Mouse (Mus musculus): ENCODE data around the gene Leng8. TPM values are rescaled to one million over a fixed set of nuclear protein-coding genes. Genes with fewer than 3 reads are reported as not detected.

The Leng8 gene
- 47.8 and 50.5 TPM in 2 replicates for polyA plus RNA-seq (2015; fragmentation: Nextera tagmentation; extraction: Ambion mirVana)

DNA sequence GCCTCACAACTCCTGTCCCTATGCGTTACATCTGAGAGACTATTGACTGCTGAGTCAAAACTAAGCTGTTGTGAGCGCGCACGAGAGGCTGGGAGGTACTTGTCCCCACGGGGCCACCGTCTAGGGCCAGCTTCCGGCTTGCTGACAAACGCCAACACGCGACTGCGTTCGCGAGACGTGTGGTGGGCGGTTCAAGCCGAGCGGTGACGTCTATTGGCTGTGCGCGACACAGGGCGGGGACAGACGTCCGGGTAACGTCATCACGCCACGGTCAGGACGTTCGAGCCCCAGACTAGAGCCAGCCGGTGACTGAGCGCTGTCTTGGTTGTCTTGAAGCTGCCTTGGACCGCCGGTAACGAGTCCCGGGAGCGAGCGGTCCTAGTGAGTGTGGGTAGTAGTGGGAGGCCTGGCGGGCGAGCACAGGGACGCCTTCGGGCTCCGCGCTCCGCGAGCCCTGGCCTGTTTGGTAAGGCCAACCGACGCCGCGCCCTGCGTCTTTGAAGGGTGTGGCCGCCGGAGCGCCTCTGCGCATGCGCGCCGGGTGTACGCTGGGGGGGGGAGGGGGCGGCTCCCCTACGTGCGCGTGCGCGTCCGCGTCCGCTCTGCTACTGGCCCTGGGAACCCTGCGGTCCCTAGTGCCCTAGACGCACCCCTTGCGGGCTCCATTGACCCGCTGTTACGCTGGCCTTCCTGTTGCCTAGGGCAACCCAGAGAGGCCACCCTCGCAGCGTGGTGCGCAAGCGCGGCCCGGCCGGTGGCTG, at the start of gene Leng8:
Gene Leng8, plus strand, starts transcription at position 269 of the 761 bp plus-strand sequence.
- H3K4me1 ChIP-seq (ENCODE audit: control insufficient read depth, insufficient read depth, low read length), result peaks cover 12% of the 10 kb centered on the region
- under 1% methylated on average over 67 of the region's 78 CpGs for WGBS
- peak within 1 kb of the TSS; percentile 95 for H3K4me2 ChIP-seq (ENCODE audit: low read depth, low read length)
- H3K9me3 ChIP-seq (replicated peaks; ENCODE audit: control insufficient read depth, low read length), result no peaks in the 10 kb centered on the region
- H3K9ac ChIP-seq (ENCODE audit: low read length), result peak within 1 kb of the TSS; percentile 95
- peak within 1 kb of the TSS; percentile 100 for H3K4me3 ChIP-seq (ENCODE audit: low read length)
- no peaks in the 10 kb centered on the region for H3K27me3 ChIP-seq (ENCODE audit: control insufficient read depth, insufficient read depth, low read length)
- peak; percentile 99 for ATAC-seq (replicated peaks; ENCODE audit: extremely low read depth, insufficient read depth, low FRiP score)
- H3K36me3 ChIP-seq (ENCODE audit: control insufficient read depth, insufficient read depth), result peaks cover 35% of the 10 kb centered on the region
- peak within 1 kb of the TSS; percentile 97 for H3K27ac ChIP-seq (ENCODE audit: low read length)

DNA sequence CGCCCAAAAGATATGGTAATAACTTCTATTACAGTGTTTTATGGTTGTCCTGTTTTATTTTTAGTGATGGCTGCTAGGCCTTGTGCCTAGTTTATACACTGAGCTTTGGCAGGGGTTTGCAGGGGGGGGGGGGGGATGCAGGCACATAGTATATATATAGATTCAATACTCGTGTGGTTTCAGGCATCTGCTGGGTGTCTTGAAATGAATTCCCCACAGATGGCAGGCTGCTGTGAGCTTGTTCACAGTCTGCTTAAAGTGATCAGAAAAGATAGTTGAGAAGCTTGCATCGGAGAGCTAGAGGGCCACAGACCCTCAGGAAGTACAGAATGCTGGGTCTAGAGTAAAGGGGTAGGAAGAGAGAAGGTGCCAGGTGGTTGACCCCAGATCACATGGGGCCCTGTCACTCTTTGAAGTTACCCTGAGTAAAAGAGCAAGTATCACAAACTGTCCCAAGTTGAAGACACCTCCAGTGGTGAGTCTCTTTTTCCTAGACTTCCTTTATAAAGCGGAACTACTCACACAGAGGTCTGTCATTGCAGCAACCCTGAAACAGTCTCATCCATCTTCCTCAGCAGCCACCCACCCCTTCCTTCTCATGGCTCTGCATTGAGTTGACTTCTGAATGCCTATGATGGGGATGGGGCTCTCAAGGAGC, 49.5 kb upstream of the Leng8 start:
- ATAC-seq (replicated peaks; ENCODE audit: extremely low read depth, insufficient read depth, low FRiP score), result no peak
- Histone ChIP-seq H3K27ac (ENCODE audit: low read length) (no peak overlapping the region), H3K9me3 (replicated peaks; ENCODE audit: control insufficient read depth, low read length) (no peaks in the 10 kb centered on the region), H3K4me2 (ENCODE audit: low read depth, low read length) (no peak overlapping the region), H3K27me3 (ENCODE audit: control insufficient read depth, insufficient read depth, low read length) (no peaks in the 10 kb centered on the region), H3K4me3 (ENCODE audit: low read length) (no peak overlapping the region), H3K4me1 (ENCODE audit: control insufficient read depth, insufficient read depth, low read length) (0 out of 2 replicates have a peak, but pooled peaks cover 6% of the 10 kb centered on the region), H3K36me3 (ENCODE audit: control insufficient read depth, insufficient read depth) (no peaks in the 10 kb centered on the region), H3K9ac (ENCODE audit: low read length) (no peak overlapping the region)
- WGBS, result 56% methylated on average over 4 of the region's 4 CpGs

DNA sequence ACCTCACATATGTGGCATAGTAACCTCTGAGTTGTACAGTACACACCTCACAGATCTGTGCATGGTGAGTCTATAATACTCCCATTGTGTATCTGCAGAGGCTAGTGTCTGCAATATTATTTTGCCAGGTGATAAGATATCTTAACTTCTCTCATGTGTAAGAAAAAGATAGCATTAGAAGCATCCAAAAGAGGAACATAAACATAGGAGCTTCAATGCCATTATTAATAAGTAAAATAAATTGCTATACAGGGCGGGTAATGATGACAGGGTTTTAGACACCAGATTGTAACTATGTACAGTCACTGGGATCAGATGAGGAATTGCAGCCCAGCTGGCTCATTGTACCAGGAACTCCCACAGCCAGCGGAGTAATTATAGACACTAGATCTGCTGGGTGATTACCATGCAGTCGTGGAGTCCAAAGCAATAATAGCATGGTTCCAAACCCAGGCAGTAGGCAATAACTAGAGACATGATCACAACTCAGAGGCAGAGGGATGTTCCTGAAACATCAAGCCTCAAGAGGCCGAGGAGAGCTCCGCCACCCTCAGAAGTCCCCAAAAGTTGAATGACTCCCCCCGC, 48.9 kb upstream of the Leng8 start:
- Histone ChIP-seq H3K4me2 (ENCODE audit: low read depth, low read length) (no peak overlapping the region), H3K9ac (ENCODE audit: low read length) (no peak overlapping the region), H3K27me3 (ENCODE audit: control insufficient read depth, insufficient read depth, low read length) (no peaks in the 10 kb centered on the region), H3K4me3 (ENCODE audit: low read length) (no peak overlapping the region), H3K36me3 (ENCODE audit: control insufficient read depth, insufficient read depth) (no peaks in the 10 kb centered on the region), H3K27ac (ENCODE audit: low read length) (no peak overlapping the region), H3K9me3 (replicated peaks; ENCODE audit: control insufficient read depth, low read length) (no peaks in the 10 kb centered on the region), H3K4me1 (ENCODE audit: control insufficient read depth, insufficient read depth, low read length) (0 out of 2 replicates have a peak, but pooled peaks cover 6% of the 10 kb centered on the region)
- ATAC-seq (replicated peaks; ENCODE audit: extremely low read depth, insufficient read depth, low FRiP score), result 0 out of 2 replicates have a peak, but pooled peaks have one; percentile 23
- WGBS, result 77% methylated on average over 6 of the region's 6 CpGs

DNA sequence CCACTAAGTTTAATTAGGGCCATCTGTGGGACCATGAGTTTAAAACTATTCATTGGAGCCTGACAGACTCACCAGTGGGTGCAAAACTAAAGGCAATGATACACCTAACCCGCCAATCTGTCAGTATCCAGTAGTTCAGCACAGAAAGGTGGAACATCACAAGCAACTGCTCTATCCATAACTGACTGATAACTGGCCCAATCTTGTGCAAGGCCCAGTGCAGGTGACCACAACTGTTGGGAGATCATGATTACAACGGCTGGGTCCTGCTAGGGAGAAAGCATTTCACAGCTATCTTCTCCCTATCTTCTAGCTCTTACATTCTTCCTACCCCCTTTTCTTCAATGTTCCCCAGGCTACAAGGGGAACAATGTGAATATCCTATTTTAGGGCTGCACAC, 48.2 kb upstream of the Leng8 start:
- no peak overlapping the region for H3K9ac ChIP-seq (ENCODE audit: low read length)
- H3K27ac ChIP-seq (ENCODE audit: low read length), result no peak overlapping the region
- H3K36me3 ChIP-seq (ENCODE audit: control insufficient read depth, insufficient read depth), result no peaks in the 10 kb centered on the region
- no peak for ATAC-seq (replicated peaks; ENCODE audit: extremely low read depth, insufficient read depth, low FRiP score)
- WGBS, result 69% methylated on average over 2 of the region's 2 CpGs
- H3K4me2 ChIP-seq (ENCODE audit: low read depth, low read length), result no peak overlapping the region
- H3K27me3 ChIP-seq (ENCODE audit: control insufficient read depth, insufficient read depth, low read length), result no peaks in the 10 kb centered on the region
- H3K9me3 ChIP-seq (replicated peaks; ENCODE audit: control insufficient read depth, low read length), result no peaks in the 10 kb centered on the region
- H3K4me3 ChIP-seq (ENCODE audit: low read length), result no peak overlapping the region
- H3K4me1 ChIP-seq (ENCODE audit: control insufficient read depth, insufficient read depth, low read length), result 0 out of 2 replicates have a peak, but pooled peaks cover 6% of the 10 kb centered on the region

DNA sequence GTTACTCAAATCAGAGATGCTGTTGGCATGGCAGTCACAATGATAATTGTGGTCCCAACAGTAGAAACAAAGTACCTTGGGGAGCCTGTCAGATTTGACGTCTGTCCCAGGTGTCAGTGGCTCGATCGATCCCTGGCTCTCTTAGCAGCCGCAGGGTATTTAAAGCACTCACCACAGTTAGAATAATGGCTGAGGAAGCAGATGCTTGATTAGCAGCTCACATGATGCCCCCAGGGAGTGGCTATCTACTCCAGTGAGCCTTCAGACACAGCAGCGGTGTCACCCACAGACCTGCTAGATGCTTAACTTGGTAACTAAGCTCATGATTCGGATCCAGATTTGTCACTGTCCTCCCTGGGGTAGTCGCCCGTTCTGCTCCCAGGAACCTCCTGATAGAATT, 45.7 kb upstream of the Leng8 start:
- no peak for ATAC-seq (replicated peaks; ENCODE audit: extremely low read depth, insufficient read depth, low FRiP score)
- Histone ChIP-seq H3K27me3 (ENCODE audit: control insufficient read depth, insufficient read depth, low read length) (no peaks in the 10 kb centered on the region), H3K4me2 (ENCODE audit: low read depth, low read length) (no peak overlapping the region), H3K9ac (ENCODE audit: low read length) (no peak overlapping the region), H3K4me1 (ENCODE audit: control insufficient read depth, insufficient read depth, low read length) (0 out of 2 replicates have a peak, but pooled peaks cover 6% of the 10 kb centered on the region), H3K9me3 (replicated peaks; ENCODE audit: control insufficient read depth, low read length) (no peaks in the 10 kb centered on the region), H3K27ac (ENCODE audit: low read length) (no peak overlapping the region), H3K4me3 (ENCODE audit: low read length) (no peak overlapping the region), H3K36me3 (ENCODE audit: control insufficient read depth, insufficient read depth) (no peaks in the 10 kb centered on the region)
- WGBS, result 29% methylated on average over 8 of the region's 8 CpGs

DNA sequence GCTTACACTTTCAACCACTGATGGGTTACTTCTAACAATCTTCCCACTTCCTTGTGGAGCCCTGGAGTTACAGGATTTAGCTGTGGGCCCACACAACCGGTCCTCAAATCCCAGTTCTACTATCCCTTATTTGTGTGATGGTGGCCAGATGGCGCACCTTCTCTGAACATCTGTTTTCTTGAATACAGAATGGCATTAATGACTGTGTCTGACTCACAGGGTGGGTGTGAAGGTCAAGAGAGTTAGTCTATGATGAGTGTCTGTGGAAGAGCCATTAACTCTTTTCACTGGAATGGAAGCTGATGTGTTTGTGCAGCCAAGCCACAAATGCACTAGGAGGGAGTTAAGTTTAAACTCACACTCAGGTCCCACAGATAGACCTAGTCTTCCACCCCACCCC, 38.5 kb upstream of the Leng8 start:
- 82% methylated on average over 2 of the region's 2 CpGs for WGBS
- H3K36me3 ChIP-seq (ENCODE audit: control insufficient read depth, insufficient read depth), result no peaks in the 10 kb centered on the region
- H3K9ac ChIP-seq (ENCODE audit: low read length), result no peak overlapping the region
- H3K4me1 ChIP-seq (ENCODE audit: control insufficient read depth, insufficient read depth, low read length), result no peaks in the 10 kb centered on the region
- no peak for ATAC-seq (replicated peaks; ENCODE audit: extremely low read depth, insufficient read depth, low FRiP score)
- no peak overlapping the region for H3K27ac ChIP-seq (ENCODE audit: low read length)
- no peaks in the 10 kb centered on the region for H3K27me3 ChIP-seq (ENCODE audit: control insufficient read depth, insufficient read depth, low read length)
- H3K4me3 ChIP-seq (ENCODE audit: low read length), result no peak overlapping the region
- H3K4me2 ChIP-seq (ENCODE audit: low read depth, low read length), result no peak overlapping the region
- no peaks in the 10 kb centered on the region for H3K9me3 ChIP-seq (replicated peaks; ENCODE audit: control insufficient read depth, low read length)

DNA sequence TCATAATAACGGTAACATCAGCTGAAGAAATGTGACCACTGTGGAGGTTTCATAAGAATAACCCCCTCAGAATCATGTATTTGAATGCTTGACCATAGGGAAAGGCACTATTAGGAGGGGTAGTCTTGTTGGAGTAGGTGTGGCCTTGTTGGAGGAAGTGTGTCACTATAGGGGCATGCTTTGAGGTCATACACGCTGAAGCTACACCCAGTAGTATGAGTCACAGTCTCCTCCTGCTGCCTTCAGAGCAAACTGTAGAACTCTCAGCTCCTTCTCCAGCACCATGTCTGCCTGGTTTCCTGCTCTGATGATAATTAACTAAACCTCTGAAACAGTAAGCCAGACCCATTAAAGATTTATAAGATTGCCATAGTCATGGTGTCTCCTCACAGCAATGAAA, 38.0 kb upstream of the Leng8 start:
- WGBS, result 51% methylated on average over 2 of the region's 2 CpGs
- no peaks in the 10 kb centered on the region for H3K4me1 ChIP-seq (ENCODE audit: control insufficient read depth, insufficient read depth, low read length)
- no peaks in the 10 kb centered on the region for H3K27me3 ChIP-seq (ENCODE audit: control insufficient read depth, insufficient read depth, low read length)
- no peak for ATAC-seq (replicated peaks; ENCODE audit: extremely low read depth, insufficient read depth, low FRiP score)
- H3K4me3 ChIP-seq (ENCODE audit: low read length), result no peak overlapping the region
- no peak overlapping the region for H3K4me2 ChIP-seq (ENCODE audit: low read depth, low read length)
- H3K27ac ChIP-seq (ENCODE audit: low read length), result no peak overlapping the region
- H3K9ac ChIP-seq (ENCODE audit: low read length), result no peak overlapping the region
- no peaks in the 10 kb centered on the region for H3K9me3 ChIP-seq (replicated peaks; ENCODE audit: control insufficient read depth, low read length)
- no peaks in the 10 kb centered on the region for H3K36me3 ChIP-seq (ENCODE audit: control insufficient read depth, insufficient read depth)

DNA sequence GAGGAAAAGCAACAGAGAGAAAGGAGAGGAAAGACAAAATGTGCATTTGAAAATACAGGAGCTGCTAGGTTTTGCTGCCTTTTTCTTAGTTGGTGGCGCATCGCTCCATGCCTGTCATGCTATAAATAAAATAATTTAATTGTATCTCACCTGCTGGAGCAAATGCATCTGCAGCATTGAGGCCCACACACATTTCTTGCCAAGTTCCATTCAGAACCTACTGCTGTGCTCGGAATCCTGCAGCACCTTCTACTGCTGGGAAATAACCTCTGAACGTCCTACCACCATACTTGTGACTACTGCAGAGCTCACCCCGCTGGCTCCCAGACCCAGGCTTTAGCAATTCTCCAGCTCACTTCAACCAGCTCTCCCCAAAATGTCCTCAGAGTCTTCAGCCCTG, 35.7 kb upstream of the Leng8 start:
- H3K9ac ChIP-seq (ENCODE audit: low read length), result no peak overlapping the region
- no peaks in the 10 kb centered on the region for H3K27me3 ChIP-seq (ENCODE audit: control insufficient read depth, insufficient read depth, low read length)
- no peak overlapping the region for H3K4me3 ChIP-seq (ENCODE audit: low read length)
- no peak overlapping the region for H3K4me2 ChIP-seq (ENCODE audit: low read depth, low read length)
- H3K9me3 ChIP-seq (replicated peaks; ENCODE audit: control insufficient read depth, low read length), result no peaks in the 10 kb centered on the region
- WGBS, result 68% methylated on average over 5 of the region's 5 CpGs
- no peak for ATAC-seq (replicated peaks; ENCODE audit: extremely low read depth, insufficient read depth, low FRiP score)
- H3K4me1 ChIP-seq (ENCODE audit: control insufficient read depth, insufficient read depth, low read length), result no peaks in the 10 kb centered on the region
- H3K36me3 ChIP-seq (ENCODE audit: control insufficient read depth, insufficient read depth), result no peaks in the 10 kb centered on the region
- H3K27ac ChIP-seq (ENCODE audit: low read length), result no peak overlapping the region

DNA sequence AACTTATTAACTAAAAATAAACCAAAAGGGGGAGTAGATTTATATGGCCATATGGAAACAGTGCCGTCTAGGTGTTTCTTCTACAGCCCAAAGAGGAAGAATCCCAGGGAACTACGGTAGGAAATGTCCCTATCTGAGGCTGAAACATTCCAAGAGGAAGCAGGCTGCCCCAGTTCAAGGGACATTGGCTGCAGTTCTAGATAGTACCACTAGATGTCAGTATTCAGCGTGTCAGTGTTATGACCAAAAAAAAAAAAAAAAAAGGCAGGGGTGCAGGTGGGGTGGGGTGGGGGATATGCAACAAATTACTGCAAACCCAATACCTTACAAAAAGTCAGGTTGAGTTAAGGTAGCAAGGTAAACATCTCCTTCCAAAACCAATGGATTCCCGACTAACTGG, 33.4 kb upstream of the Leng8 start:
- no peak overlapping the region for H3K4me3 ChIP-seq (ENCODE audit: low read length)
- H3K9ac ChIP-seq (ENCODE audit: low read length), result no peak overlapping the region
- H3K9me3 ChIP-seq (replicated peaks; ENCODE audit: control insufficient read depth, low read length), result no peaks in the 10 kb centered on the region
- H3K4me2 ChIP-seq (ENCODE audit: low read depth, low read length), result no peak overlapping the region
- no peaks in the 10 kb centered on the region for H3K27me3 ChIP-seq (ENCODE audit: control insufficient read depth, insufficient read depth, low read length)
- WGBS, result 13% methylated on average over 4 of the region's 4 CpGs
- ATAC-seq (replicated peaks; ENCODE audit: extremely low read depth, insufficient read depth, low FRiP score), result no peak
- H3K36me3 ChIP-seq (ENCODE audit: control insufficient read depth, insufficient read depth), result no peaks in the 10 kb centered on the region
- no peaks in the 10 kb centered on the region for H3K4me1 ChIP-seq (ENCODE audit: control insufficient read depth, insufficient read depth, low read length)
- H3K27ac ChIP-seq (ENCODE audit: low read length), result no peak overlapping the region

Measured in heart, embryonic 16.5 days (tissue).